Mouse (Mus musculus) cortical plate, adult 2 months (tissue): ENCODE data around the gene Hrct1.

Experiments used
- CTCF ChIP-seq: fragments of 200-500 bp; IDR thresholded peaks from 2 replicates; pipeline ENCODE4 v1.5.1; 2011; ENCODE audit warnings: mild to moderate bottlenecking, control low read depth, low read length; ENCODE audit not compliant: insufficient read depth; ENCODE audit errors: extremely low read depth
- POLR2A ChIP-seq: fragments of 200-500 bp; IDR thresholded peaks from 2 replicates; pipeline ENCODE4 v1.6.1; 2011; ENCODE audit warnings: mild to moderate bottlenecking, low read length, control low read depth; ENCODE audit not compliant: insufficient read depth; ENCODE audit errors: extremely low read depth

GRCm38 (mm10) chr4:43761336-43761735 lies 34.3 kb downstream of the Hrct1 start:
- TF ChIP-seq CTCF: no peak
- no peak for TF ChIP-seq POLR2A
